Mouse (Mus musculus): ENCODE measurements around the gene Paqr7. TPM values are rescaled to one million over a fixed set of nuclear protein-coding genes. Genes with fewer than 3 reads are reported as not detected.

Gene Paqr7
- polyA plus RNA-seq, 1 experiment from 2014 or later = 12.0 TPM

GRCm38 (mm10) chr4:134516981-134517380 is 20.5 kb downstream of the Paqr7 start:
- Histone ChIP-seq H3K27ac (ENCODE audit: low read length) (peak overlapping the region; percentile 83), H3K4me2 (ENCODE audit: low read depth, low read length) (no peak overlapping the region; the same call in 1 of the 2 replicates), H3K36me3 (ENCODE audit: control insufficient read depth, insufficient read depth, low read length) (peaks cover 4% of the 10 kb centered on the region; the same call in 1 of the 2 replicates), H3K9me3 (replicated peaks; ENCODE audit: control insufficient read depth, low read length) (no peaks in the 10 kb centered on the region), H3K9ac (ENCODE audit: low read length) (no peak overlapping the region; the same call in 1 of the 2 replicates), H3K27me3 (ENCODE audit: control insufficient read depth, insufficient read depth, low read length) (no peaks in the 10 kb centered on the region), H3K4me1 (ENCODE audit: control insufficient read depth, insufficient read depth, low read length) (peaks cover 15% of the 10 kb centered on the region), H3K4me3 (replicated peaks; ENCODE audit: low read length) (no peak overlapping the region)
- 61% methylated on average over 8 of the region's 8 CpGs for WGBS
- peak; percentile 65; the same call in 1 of the 2 replicates for ATAC-seq (ENCODE audit: insufficient read depth, low FRiP score)

DNA sequence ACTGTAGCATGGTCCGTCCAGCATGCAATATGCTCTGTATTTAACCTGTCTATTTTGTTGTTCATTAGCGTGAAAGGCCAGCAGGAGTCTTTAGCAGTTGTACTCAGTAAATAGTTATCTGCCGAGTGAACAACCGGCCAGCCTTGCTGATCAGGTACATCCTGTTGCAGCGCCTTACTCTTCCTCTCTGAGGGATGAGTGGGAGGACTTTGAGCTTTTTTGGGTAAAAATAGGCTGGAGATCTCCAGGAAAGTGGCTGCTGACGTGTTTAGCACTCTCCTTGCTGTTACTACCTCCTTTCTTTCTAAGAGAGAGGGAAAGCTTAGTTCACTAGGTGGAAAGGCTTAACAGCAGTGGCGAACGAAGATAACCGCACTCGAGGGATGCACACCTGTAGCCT is 21.2 kb downstream of the Paqr7 start:
- Histone ChIP-seq H3K4me1 (ENCODE audit: control insufficient read depth, insufficient read depth, low read length) (peaks cover 11% of the 10 kb centered on the region), H3K27ac (ENCODE audit: low read length) (peak overlapping the region; percentile 83; the same call in 1 of the 2 replicates), H3K4me2 (ENCODE audit: low read depth, low read length) (no peak overlapping the region), H3K36me3 (ENCODE audit: control insufficient read depth, insufficient read depth, low read length) (peaks cover 4% of the 10 kb centered on the region; the same call in 1 of the 2 replicates), H3K4me3 (replicated peaks; ENCODE audit: low read length) (no peak overlapping the region), H3K27me3 (ENCODE audit: control insufficient read depth, insufficient read depth, low read length) (no peaks in the 10 kb centered on the region), H3K9ac (ENCODE audit: low read length) (no peak overlapping the region), H3K9me3 (replicated peaks; ENCODE audit: control insufficient read depth, low read length) (no peaks in the 10 kb centered on the region)
- 83% methylated on average over 10 of the region's 10 CpGs for WGBS
- no peak for ATAC-seq (ENCODE audit: insufficient read depth, low FRiP score)

GRCm38 (mm10) chr4:134518541-134518940 is 22.0 kb downstream of the Paqr7 start:
- no peaks in the 10 kb centered on the region for H3K9me3 ChIP-seq (replicated peaks; ENCODE audit: control insufficient read depth, low read length)
- peaks cover 10% of the 10 kb centered on the region for H3K4me1 ChIP-seq (ENCODE audit: control insufficient read depth, insufficient read depth, low read length)
- H3K36me3 ChIP-seq (ENCODE audit: control insufficient read depth, insufficient read depth, low read length) = peaks cover 4% of the 10 kb centered on the region; the same call in 1 of the 2 replicates
- no peaks in the 10 kb centered on the region for H3K27me3 ChIP-seq (ENCODE audit: control insufficient read depth, insufficient read depth, low read length)
- H3K4me3 ChIP-seq (replicated peaks; ENCODE audit: low read length) = no peak overlapping the region
- ATAC-seq (ENCODE audit: insufficient read depth, low FRiP score) = no peak
- WGBS = 89% methylated on average over 4 of the region's 4 CpGs
- H3K27ac ChIP-seq (ENCODE audit: low read length) = no peak overlapping the region
- H3K4me2 ChIP-seq (ENCODE audit: low read depth, low read length) = no peak overlapping the region
- no peak overlapping the region for H3K9ac ChIP-seq (ENCODE audit: low read length)

DNA sequence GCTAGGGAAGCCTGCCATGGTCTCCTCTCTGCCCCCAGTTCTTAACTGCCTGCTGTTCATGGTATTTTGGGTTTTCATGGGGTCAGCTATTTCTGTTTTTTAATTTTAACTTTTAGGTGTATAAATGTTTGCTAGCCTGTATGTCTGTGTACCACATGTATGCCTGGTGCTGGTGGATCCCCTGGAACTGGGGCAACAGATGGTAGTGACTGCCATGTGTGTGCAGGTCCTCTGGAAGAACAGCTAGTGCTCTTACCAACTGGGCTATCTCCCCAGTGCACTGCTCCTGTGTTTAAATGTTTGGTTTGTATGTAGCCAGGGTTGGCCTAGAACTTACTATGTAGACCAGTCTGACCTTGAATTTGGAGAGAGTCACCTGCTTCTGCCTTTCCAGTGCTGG is 22.8 kb downstream of the Paqr7 start:
- ATAC-seq (ENCODE audit: insufficient read depth, low FRiP score) = no peak
- Histone ChIP-seq H3K27ac (ENCODE audit: low read length) (no peak overlapping the region), H3K4me3 (replicated peaks; ENCODE audit: low read length) (no peak overlapping the region), H3K4me2 (ENCODE audit: low read depth, low read length) (no peak overlapping the region), H3K9ac (ENCODE audit: low read length) (no peak overlapping the region), H3K9me3 (replicated peaks; ENCODE audit: control insufficient read depth, low read length) (no peaks in the 10 kb centered on the region), H3K36me3 (ENCODE audit: control insufficient read depth, insufficient read depth, low read length) (peaks cover 4% of the 10 kb centered on the region; the same call in 1 of the 2 replicates), H3K4me1 (ENCODE audit: control insufficient read depth, insufficient read depth, low read length) (peaks cover 10% of the 10 kb centered on the region), H3K27me3 (ENCODE audit: control insufficient read depth, insufficient read depth, low read length) (no peaks in the 10 kb centered on the region)

GRCm38 (mm10) chr4:134523447-134523846 is 26.9 kb downstream of the Paqr7 start:
- Histone ChIP-seq H3K4me1 (ENCODE audit: control insufficient read depth, insufficient read depth, low read length) (no peaks in the 10 kb centered on the region), H3K9ac (ENCODE audit: low read length) (no peak overlapping the region), H3K4me3 (replicated peaks; ENCODE audit: low read length) (no peak overlapping the region), H3K9me3 (replicated peaks; ENCODE audit: control insufficient read depth, low read length) (no peaks in the 10 kb centered on the region), H3K27ac (ENCODE audit: low read length) (no peak overlapping the region), H3K36me3 (ENCODE audit: control insufficient read depth, insufficient read depth, low read length) (peaks cover 17% of the 10 kb centered on the region), H3K4me2 (ENCODE audit: low read depth, low read length) (no peak overlapping the region), H3K27me3 (ENCODE audit: control insufficient read depth, insufficient read depth, low read length) (no peaks in the 10 kb centered on the region)
- 78% methylated on average over 4 of the region's 4 CpGs for WGBS
- ATAC-seq (ENCODE audit: insufficient read depth, low FRiP score) = no peak

DNA sequence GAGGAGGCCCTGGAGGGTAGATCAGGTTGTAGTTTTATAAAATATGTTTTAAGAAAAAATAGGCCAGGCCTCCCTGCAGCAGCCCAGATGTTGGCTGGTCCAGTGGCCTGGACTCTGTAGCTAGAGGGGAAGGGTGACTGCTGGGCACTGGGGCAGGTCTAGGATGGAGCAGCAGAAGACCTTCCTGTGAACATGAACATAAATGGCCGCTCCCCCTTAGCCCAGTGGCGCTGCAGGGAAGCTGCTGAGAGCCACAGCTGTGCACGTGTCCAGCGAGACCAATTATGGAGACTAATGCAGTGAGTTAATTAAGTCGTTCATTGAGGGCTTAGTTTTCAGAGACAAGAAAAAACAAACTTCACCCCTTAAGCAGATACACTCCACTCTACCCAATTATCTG is 29.3 kb downstream of the Paqr7 start:
- Histone ChIP-seq H3K9me3 (replicated peaks; ENCODE audit: control insufficient read depth, low read length) (no peaks in the 10 kb centered on the region), H3K27ac (ENCODE audit: low read length) (no peak overlapping the region), H3K4me3 (replicated peaks; ENCODE audit: low read length) (no peak overlapping the region), H3K4me2 (ENCODE audit: low read depth, low read length) (no peak overlapping the region), H3K9ac (ENCODE audit: low read length) (no peak overlapping the region), H3K27me3 (ENCODE audit: control insufficient read depth, insufficient read depth, low read length) (no peaks in the 10 kb centered on the region), H3K4me1 (ENCODE audit: control insufficient read depth, insufficient read depth, low read length) (no peaks in the 10 kb centered on the region), H3K36me3 (ENCODE audit: control insufficient read depth, insufficient read depth, low read length) (peaks cover 20% of the 10 kb centered on the region)
- WGBS = 70% methylated on average over 5 of the region's 5 CpGs
- ATAC-seq (ENCODE audit: insufficient read depth, low FRiP score) = no peak

DNA sequence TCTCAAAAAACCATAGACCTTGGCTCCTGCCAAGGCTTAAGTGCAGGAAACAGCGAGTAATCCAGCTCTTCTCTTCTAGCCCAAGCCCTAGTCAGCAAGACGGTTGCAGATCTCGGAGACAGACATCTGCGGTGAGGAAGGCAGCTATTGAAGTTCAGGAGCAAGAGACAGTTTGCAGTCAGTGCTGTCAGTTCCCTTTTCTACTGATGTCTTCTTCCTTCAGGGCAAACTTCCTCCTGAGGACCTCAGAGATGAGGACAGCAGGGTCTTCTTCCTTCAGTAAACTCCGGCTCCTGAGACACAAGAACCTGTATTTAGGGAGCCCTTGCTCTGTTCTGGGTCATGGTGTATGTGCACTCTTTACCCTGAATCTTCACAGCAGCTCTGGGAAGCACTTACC is 29.7 kb downstream of the Paqr7 start:
- no peak for ATAC-seq (ENCODE audit: insufficient read depth, low FRiP score)
- Histone ChIP-seq H3K27ac (ENCODE audit: low read length) (no peak overlapping the region), H3K36me3 (ENCODE audit: control insufficient read depth, insufficient read depth, low read length) (peaks cover 19% of the 10 kb centered on the region), H3K4me2 (ENCODE audit: low read depth, low read length) (no peak overlapping the region), H3K9me3 (replicated peaks; ENCODE audit: control insufficient read depth, low read length) (no peaks in the 10 kb centered on the region), H3K4me3 (replicated peaks; ENCODE audit: low read length) (no peak overlapping the region), H3K4me1 (ENCODE audit: control insufficient read depth, insufficient read depth, low read length) (no peaks in the 10 kb centered on the region), H3K9ac (ENCODE audit: low read length) (no peak overlapping the region), H3K27me3 (ENCODE audit: control insufficient read depth, insufficient read depth, low read length) (no peaks in the 10 kb centered on the region)
- WGBS = 69% methylated on average over 5 of the region's 5 CpGs

GRCm38 (mm10) chr4:134532928-134533327 is 36.4 kb downstream of the Paqr7 start:
- Histone ChIP-seq H3K9me3 (replicated peaks; ENCODE audit: control insufficient read depth, low read length) (no peaks in the 10 kb centered on the region), H3K4me1 (ENCODE audit: control insufficient read depth, insufficient read depth, low read length) (peaks cover 25% of the 10 kb centered on the region), H3K36me3 (ENCODE audit: control insufficient read depth, insufficient read depth, low read length) (peaks cover 12% of the 10 kb centered on the region), H3K4me2 (ENCODE audit: low read depth, low read length) (no peak overlapping the region), H3K27ac (ENCODE audit: low read length) (no peak overlapping the region), H3K9ac (ENCODE audit: low read length) (no peak overlapping the region), H3K4me3 (replicated peaks; ENCODE audit: low read length) (no peak overlapping the region), H3K27me3 (ENCODE audit: control insufficient read depth, insufficient read depth, low read length) (no peaks in the 10 kb centered on the region)
- no peak for ATAC-seq (ENCODE audit: insufficient read depth, low FRiP score)
- 73% methylated on average over 4 of the region's 4 CpGs for WGBS

DNA sequence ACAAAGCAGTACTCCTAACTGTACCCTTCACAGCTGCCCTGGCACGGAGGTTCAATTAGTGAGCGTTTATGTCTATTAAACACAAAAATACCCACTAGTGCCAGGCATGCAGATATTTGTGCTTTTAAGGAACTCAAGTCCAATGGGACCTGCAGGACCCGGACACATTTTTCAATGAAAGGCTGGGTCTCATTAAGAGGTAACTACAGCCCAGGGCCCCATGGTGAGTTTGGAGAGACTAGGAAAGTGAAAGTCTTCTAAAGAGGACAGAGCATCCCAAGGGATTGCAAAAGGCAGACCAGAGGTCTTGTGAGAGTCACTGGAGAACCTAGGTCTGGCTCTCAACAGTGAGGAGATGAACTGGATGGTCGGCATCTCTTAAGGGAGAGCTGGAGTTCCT is 36.9 kb downstream of the Paqr7 start:
- no peaks in the 10 kb centered on the region for H3K9me3 ChIP-seq (replicated peaks; ENCODE audit: control insufficient read depth, low read length)
- peaks cover 7% of the 10 kb centered on the region; the same call in 1 of the 2 replicates for H3K36me3 ChIP-seq (ENCODE audit: control insufficient read depth, insufficient read depth, low read length)
- H3K27me3 ChIP-seq (ENCODE audit: control insufficient read depth, insufficient read depth, low read length) = no peaks in the 10 kb centered on the region
- H3K4me3 ChIP-seq (replicated peaks; ENCODE audit: low read length) = peak overlapping the region; percentile 81; the same call in 1 of the 2 replicates
- H3K4me1 ChIP-seq (ENCODE audit: control insufficient read depth, insufficient read depth, low read length) = peaks cover 25% of the 10 kb centered on the region
- no peak for ATAC-seq (ENCODE audit: insufficient read depth, low FRiP score)
- peak overlapping the region; percentile 94 for H3K4me2 ChIP-seq (ENCODE audit: low read depth, low read length)
- 0 out of 2 replicates have a peak overlapping the region, but pooled peaks have one; percentile 86 for H3K9ac ChIP-seq (ENCODE audit: low read length)
- H3K27ac ChIP-seq (ENCODE audit: low read length) = no peak overlapping the region
- WGBS = 83% methylated on average over 4 of the region's 4 CpGs
